Mouse (Mus musculus) forelimb bud, embryonic 11.5 days (tissue): ENCODE measurements around the gene Gm11733.
"Not testable (repeated sequence)": the region's sequence is repeated elsewhere in the genome, so short reads cannot be mapped to it uniquely, and the experiment has no call there.

ENCODE experiments used
- DNase-seq: peaks from one replicate; pipeline ENCODE4 v3.0.0-alpha.2; 2012; ENCODE audit warnings: low read depth, low spot score

Gene Gm11733

GRCm38 (mm10) chr11:117484198-117484597, at the start of gene Gm11733:
TSS of gene Gm11733 (plus strand) at chr11:117484368.
- no peak for DNase-seq

GRCm38 (mm10) chr11:117436401-117437109, 47.6 kb upstream of the Gm11733 start:
- peak; percentile 63 for DNase-seq

- no peak for DNase-seq
Observed at GRCm38 (mm10) chr11:117437110-117437490, 47.1 kb upstream of the Gm11733 start.

- DNase-seq, result no peak
Observed at GRCm38 (mm10) chr11:117438363-117438762, 45.8 kb upstream of the Gm11733 start.

GRCm38 (mm10) chr11:117440865-117441425, 43.2 kb upstream of the Gm11733 start:
- DNase-seq, result no peak

- DNase-seq, result no peak
Observed at GRCm38 (mm10) chr11:117444090-117444489, 40.1 kb upstream of the Gm11733 start.

GRCm38 (mm10) chr11:117445707-117446106, 38.5 kb upstream of the Gm11733 start:
- DNase-seq, result no peak

GRCm38 (mm10) chr11:117454086-117454485, 30.1 kb upstream of the Gm11733 start:
- no peak for DNase-seq

- no peak for DNase-seq
Observed at GRCm38 (mm10) chr11:117459148-117459547, 25.0 kb upstream of the Gm11733 start.

- DNase-seq, result no peak
Observed at GRCm38 (mm10) chr11:117462202-117462864, 21.8 kb upstream of the Gm11733 start.

- DNase-seq, result not testable (repeated sequence)
Observed at GRCm38 (mm10) chr11:117463416-117463815, 20.8 kb upstream of the Gm11733 start.

- no peak for DNase-seq
Observed at GRCm38 (mm10) chr11:117466292-117466691, 17.9 kb upstream of the Gm11733 start.

GRCm38 (mm10) chr11:117466911-117467310, 17.3 kb upstream of the Gm11733 start:
- no peak for DNase-seq

GRCm38 (mm10) chr11:117468585-117469363, 15.4 kb upstream of the Gm11733 start:
- no peak for DNase-seq

GRCm38 (mm10) chr11:117469724-117470123, 14.4 kb upstream of the Gm11733 start:
- no peak for DNase-seq

GRCm38 (mm10) chr11:117470586-117471195, 13.5 kb upstream of the Gm11733 start:
- DNase-seq, result no peak

- DNase-seq, result no peak
Observed at GRCm38 (mm10) chr11:117471625-117472283, 12.4 kb upstream of the Gm11733 start.

- no peak for DNase-seq
Observed at GRCm38 (mm10) chr11:117472885-117473284, 11.3 kb upstream of the Gm11733 start.

- DNase-seq, result no peak
Observed at GRCm38 (mm10) chr11:117475204-117475603, 9.0 kb upstream of the Gm11733 start.

- DNase-seq, result no peak
Observed at GRCm38 (mm10) chr11:117475669-117476068, 8.5 kb upstream of the Gm11733 start.

- DNase-seq, result no peak
Observed at GRCm38 (mm10) chr11:117476554-117477107, 7.5 kb upstream of the Gm11733 start.
